Comparison of ENCODE assay signal across 8 mouse cellular contexts in genomic region chr19:46505646-46506371, GRCm38 (mm10). TPM values are rescaled to one million over a fixed set of nuclear protein-coding genes. Genes with fewer than 3 reads are reported as not detected.
DNase-seq lines count a peak whose midpoint lies in the region; ATAC-seq lines count a peak whose summit lies in the region.

No protein-coding gene starts in this region.

- peak overlapping the region; percentile 79 for H3K4me3 ChIP-seq in heart, embryonic 13.5 days
- peak overlapping the region; percentile 17 for H3K4me3 ChIP-seq in embryonic facial prominence, embryonic 12.5 days
- no peak overlapping the region; the same call in 1 of the 2 replicates for H3K4me3 ChIP-seq in intestine, embryonic 16.5 days (ENCODE audit: low read length)
- H3K4me3 ChIP-seq in midbrain, embryonic 14.5 days (replicated peaks; ENCODE audit: low read depth, low read length) = peak overlapping the region; percentile 98

- 69% methylated on average over 8 of the region's 8 CpGs for WGBS in heart, embryonic 13.5 days
- WGBS in embryonic facial prominence, embryonic 12.5 days = 83% methylated on average over 8 of the region's 8 CpGs
- 72% methylated on average over 8 of the region's 8 CpGs for WGBS in intestine, embryonic 16.5 days
- WGBS in midbrain, embryonic 14.5 days = 66% methylated on average over 8 of the region's 8 CpGs

- no peaks in the 10 kb centered on the region for H3K9me3 ChIP-seq in heart, embryonic 13.5 days
- H3K9me3 ChIP-seq in embryonic facial prominence, embryonic 12.5 days = no peaks in the 10 kb centered on the region
- no peaks in the 10 kb centered on the region for H3K9me3 ChIP-seq in intestine, embryonic 16.5 days (ENCODE audit: control insufficient read depth, low read length)
- no peaks in the 10 kb centered on the region for H3K9me3 ChIP-seq in midbrain, embryonic 14.5 days (ENCODE audit: control insufficient read depth, low read length)

- peaks cover 55% of the 10 kb centered on the region for H3K36me3 ChIP-seq in heart, embryonic 13.5 days
- peaks cover 30% of the 10 kb centered on the region for H3K36me3 ChIP-seq in embryonic facial prominence, embryonic 12.5 days
- H3K36me3 ChIP-seq in intestine, embryonic 16.5 days (ENCODE audit: control insufficient read depth, insufficient read depth, low read length) = peaks cover 9% of the 10 kb centered on the region; the same call in 1 of the 2 replicates
- peaks cover 48% of the 10 kb centered on the region for H3K36me3 ChIP-seq in midbrain, embryonic 14.5 days (ENCODE audit: control insufficient read depth, insufficient read depth, low read length)

- peaks cover 69% of the 10 kb centered on the region for H3K4me1 ChIP-seq in heart, embryonic 13.5 days
- H3K4me1 ChIP-seq in embryonic facial prominence, embryonic 12.5 days = peaks cover 58% of the 10 kb centered on the region
- H3K4me1 ChIP-seq in intestine, embryonic 16.5 days (ENCODE audit: control insufficient read depth, insufficient read depth, low read length) = peaks cover 62% of the 10 kb centered on the region
- peaks cover 46% of the 10 kb centered on the region for H3K4me1 ChIP-seq in midbrain, embryonic 14.5 days (ENCODE audit: control insufficient read depth, insufficient read depth, low read length)

- intact Hi-C loops in heart, postnatal 10 days (cut with DNase I) = loop anchor here (2.0 kb wide), 2 partner anchors 19 to 57 kb away; no protein-coding TSS in a partner anchor

- peak overlapping the region; percentile 100 for H3K27ac ChIP-seq in heart, embryonic 13.5 days (replicated peaks)
- H3K27ac ChIP-seq in embryonic facial prominence, embryonic 12.5 days = no peak overlapping the region
- no peak overlapping the region for H3K27ac ChIP-seq in intestine, embryonic 16.5 days (ENCODE audit: low read length)
- peak overlapping the region; percentile 98; the same call in 1 of the 2 replicates for H3K27ac ChIP-seq in midbrain, embryonic 14.5 days (replicated peaks; ENCODE audit: low read depth, low read length)

- H3K9ac ChIP-seq in heart, embryonic 13.5 days = peak overlapping the region; percentile 99
- H3K9ac ChIP-seq in embryonic facial prominence, embryonic 12.5 days = no peak overlapping the region; the same call in 1 of the 2 replicates
- H3K9ac ChIP-seq in intestine, embryonic 16.5 days (ENCODE audit: low read depth, low read length) = peak overlapping the region; percentile 38; the same call in 1 of the 2 replicates
- H3K9ac ChIP-seq in midbrain, embryonic 14.5 days (replicated peaks; ENCODE audit: low read length) = peak overlapping the region; percentile 66

- no peak for ATAC-seq in heart, embryonic 13.5 days (ENCODE audit: extremely low read depth, insufficient number of reproducible peaks, low FRiP score, low TSS enrichment)
- no peak for ATAC-seq in embryonic facial prominence, embryonic 12.5 days (ENCODE audit: insufficient number of reproducible peaks, insufficient read depth, low FRiP score, low TSS enrichment)
- no peak for ATAC-seq in intestine, embryonic 16.5 days
- ATAC-seq in midbrain, embryonic 14.5 days (ENCODE audit: low FRiP score, low TSS enrichment) = no peak
- ATAC-seq in erythroid progenitor cell, adult 5-6 weeks (replicated peaks; ENCODE audit: low FRiP score, poor library complexity, severe bottlenecking) = no peak

- H3K4me2 ChIP-seq in heart, embryonic 13.5 days = peak overlapping the region; percentile 88
- H3K4me2 ChIP-seq in embryonic facial prominence, embryonic 12.5 days (replicated peaks) = peak overlapping the region; percentile 89
- H3K4me2 ChIP-seq in intestine, embryonic 16.5 days (ENCODE audit: low read depth, low read length) = peak overlapping the region; percentile 62
- H3K4me2 ChIP-seq in midbrain, embryonic 14.5 days (ENCODE audit: low read length) = peak overlapping the region; percentile 99

- DNase-seq in heart, postnatal 10 days = no peak
- DNase-seq in midbrain, embryonic 14.5 days = no peak
- no peak for DNase-seq in layer of hippocampus, adult 9-11 months
- DNase-seq in thymus, postnatal 10 days (ENCODE audit: low spot score in 2 of 2) = no peak

- no peaks in the 10 kb centered on the region for H3K27me3 ChIP-seq in heart, embryonic 13.5 days (replicated peaks)
- H3K27me3 ChIP-seq in embryonic facial prominence, embryonic 12.5 days = no peaks in the 10 kb centered on the region
- H3K27me3 ChIP-seq in intestine, embryonic 16.5 days (replicated peaks; ENCODE audit: control insufficient read depth, insufficient read depth, low read length) = no peaks in the 10 kb centered on the region
- no peaks in the 10 kb centered on the region for H3K27me3 ChIP-seq in midbrain, embryonic 14.5 days (ENCODE audit: control insufficient read depth, insufficient read depth, low read length)

RNA-seq across cellular contexts. Expression of gene Trim8, which starts 4.3 kb away (rescaled TPM):
- 13.2 and 13.9 TPM in 2 replicates for polyA plus RNA-seq in heart, embryonic 13.5 days (2015; fragmentation: Nextera tagmentation; extraction: Ambion mirVana)
- 10 to 100 TPM; 49.9 to 50.6 TPM for total RNA-seq in heart, postnatal 10 days (2021)
- polyA plus RNA-seq in embryonic facial prominence, embryonic 12.5 days (2016; fragmentation: Nextera tagmentation; extraction: Ambion mirVana) = 22.4 and 23.5 TPM in 2 replicates
- 10.1 and 13.7 TPM in 2 replicates for polyA plus RNA-seq in intestine, embryonic 16.5 days (2015; fragmentation: Nextera tagmentation; extraction: Ambion mirVana)
- polyA plus RNA-seq in midbrain, embryonic 14.5 days (2014; fragmentation: Nextera tagmentation; extraction: Ambion mirVana) = 36.5 and 38.5 TPM in 2 replicates
- total RNA-seq in erythroid progenitor cell, adult 5-6 weeks (2015; ENCODE audit: low replicate concordance) = 4.2 and 9.4 TPM in 2 replicates
- total RNA-seq in erythroid progenitor cell, adult 5-6 weeks (2017; ENCODE audit: low replicate concordance) = 5.5 and 7.7 TPM in 2 replicates

Comparison
In these comparisons a context has a peak if more than half of its experiments do, and no peak if none do; other contexts are left out.
1. H3K27ac ChIP-seq: peak in heart, embryonic 13.5 days (single experiment) and midbrain, embryonic 14.5 days (single experiment); none in embryonic facial prominence, embryonic 12.5 days (single experiment) and intestine, embryonic 16.5 days (single experiment).
2. Peak in every context shown above with its lines, with median percentiles within 50 percentile points of each other: H3K4me2 ChIP-seq.